16 mouse cellular contexts compared by ENCODE assay signal in the genomic region with DNA sequence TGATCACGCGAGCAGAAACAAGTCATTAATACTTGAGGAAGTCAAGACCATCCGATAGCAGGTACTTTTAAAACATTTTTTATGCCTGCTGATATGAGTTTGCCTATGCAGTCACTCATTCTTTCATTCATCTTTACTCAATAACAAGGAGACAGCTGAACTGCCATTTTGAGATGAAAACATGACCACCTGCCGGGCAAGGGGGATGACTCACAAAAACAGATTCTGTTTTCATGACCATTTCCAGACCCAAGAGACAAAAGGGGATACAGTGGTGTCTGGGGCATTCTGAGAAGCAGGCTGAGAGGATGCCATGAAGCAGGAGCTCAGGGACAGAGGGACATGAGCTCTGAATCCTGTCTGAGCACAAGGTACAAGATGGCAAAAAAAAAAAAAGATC.
"Had no signal": no experiment of that assay in that cellular context is flagged by ENCODE, and none has a peak within 500 bp of the region (broad histone marks: within the 10 kb centered on the region; RNA-seq: fewer than 3 reads in every experiment).

No protein-coding gene starts in this region.

- DNase-seq: heart, postnatal 10 days; heart, postnatal 14 days; heart, postnatal 36 days; heart, postnatal 4 days; kidney, adult 11 months; kidney, adult 18-20 months; kidney, adult 2 months; kidney, adult 8-10 months; kidney, adult 9 months; kidney, postnatal 10 days; kidney, postnatal 14 days; kidney, postnatal 25 days; kidney, postnatal 36 days; kidney, postnatal 4 days; layer of hippocampus, adult 9-11 months; layer of hippocampus, postnatal 36 days had no signal
